Mouse (Mus musculus): ENCODE data around the gene Vmn1r119.
"Not testable (repeated sequence)": the region's sequence is repeated elsewhere in the genome, so short reads cannot be mapped to it uniquely, and the experiment has no call there.

Gene Vmn1r119

DNA sequence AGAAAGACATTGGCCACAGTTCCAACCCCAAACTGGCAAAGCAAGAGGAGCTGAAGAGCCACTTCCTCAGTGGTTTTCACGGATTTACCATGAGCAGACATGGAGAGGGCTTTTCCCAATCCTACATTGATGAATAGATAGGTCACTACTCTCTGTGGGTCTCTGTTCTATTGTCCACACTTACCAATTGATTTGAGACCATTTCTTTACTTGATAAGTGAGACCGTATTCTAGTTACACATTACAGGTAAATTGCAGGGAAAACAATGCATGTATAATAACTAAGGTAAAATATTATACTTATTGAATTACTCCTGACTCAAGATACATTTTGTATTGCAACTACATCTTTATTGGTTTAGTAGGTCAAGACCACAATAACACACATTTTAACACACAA is at the start of gene Vmn1r119:
Gene Vmn1r119, minus strand, starts transcription at position 101 of the 400 bp plus-strand sequence.
- not testable (repeated sequence) for TF ChIP-seq GATA4 (IDR thresholded peaks at IDR 0.05; ENCODE audit: insufficient replicate concordance, low read length)

- TF ChIP-seq GATA4 (IDR thresholded peaks at IDR 0.05; ENCODE audit: insufficient replicate concordance, low read length), result not testable (repeated sequence)
These were observed 41.4 kb upstream of the Vmn1r119 start, which contains the start of gene Vmn1r120 for GRCm38 (mm10) chr7:21053684-21054083. Vmn1r120 (minus strand) TSS chr7:21053784.
